ENCODE assay signal across 23 mouse cellular contexts in the genomic region with DNA sequence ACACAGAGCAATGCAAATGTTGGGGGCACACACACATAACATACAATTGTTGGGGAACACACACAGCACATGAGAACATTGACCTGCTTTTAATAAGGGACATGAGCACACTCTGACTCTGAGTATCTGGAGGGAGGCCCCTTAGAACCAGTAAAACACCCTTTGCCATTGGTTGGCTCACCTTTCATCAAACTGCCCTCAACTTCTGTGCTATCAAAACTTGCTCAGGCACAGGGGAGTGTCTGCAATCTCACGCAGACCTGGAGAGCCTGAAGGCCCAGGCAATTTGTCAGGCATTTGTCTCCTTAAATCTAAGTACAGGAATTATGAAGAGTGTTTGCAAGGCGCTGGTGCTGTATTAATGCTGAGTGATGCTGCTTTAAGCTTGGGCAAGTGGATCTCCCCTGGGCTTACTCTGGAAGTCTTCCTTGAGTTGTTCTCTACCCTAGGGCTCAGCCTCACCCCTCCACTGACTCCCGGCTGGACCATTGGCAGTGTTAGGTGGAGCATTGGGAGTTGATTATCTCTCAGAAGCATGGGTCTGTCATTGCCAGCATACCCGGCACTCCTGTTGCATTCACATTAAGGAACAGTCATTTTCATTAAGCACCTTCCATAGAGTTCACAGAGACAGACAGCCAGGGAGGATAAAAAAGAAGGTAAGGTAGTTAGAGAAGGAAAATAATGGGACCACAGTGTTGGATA.
"Had no signal": no experiment of that assay in that cellular context is flagged by ENCODE, and none has a peak within 500 bp of the region (broad histone marks: within the 10 kb centered on the region; RNA-seq: fewer than 3 reads in every experiment).

No protein-coding gene starts in this region.

- H3K36me3 ChIP-seq: heart, embryonic 13.5 days; heart, embryonic 15.5 days; intestine, embryonic 15.5 days; limb, embryonic 10.5 days; limb, embryonic 12.5 days had no signal

- H3K27ac ChIP-seq: heart, adult 2 months; heart, embryonic 13.5 days; heart, embryonic 15.5 days; hindbrain, embryonic 14.5 days; intestine, embryonic 15.5 days; layer of hippocampus, adult 2 months; left cerebral cortex, adult 2 months; limb, embryonic 10.5 days; limb, embryonic 12.5 days had no signal

- H3K9ac ChIP-seq: heart, embryonic 13.5 days; heart, embryonic 15.5 days; hindbrain, embryonic 14.5 days; intestine, embryonic 15.5 days; limb, embryonic 12.5 days had no signal

- H3K4me1 ChIP-seq: heart, embryonic 13.5 days; heart, embryonic 15.5 days; intestine, embryonic 15.5 days; limb, embryonic 12.5 days had no signal

- DNase-seq: gastrocnemius, postnatal 14 days; gastrocnemius, postnatal 36 days; heart, adult 11 months; heart, adult 2 months; heart, postnatal 14 days; heart, postnatal 36 days; kidney, adult 18-20 months; kidney, adult 8-10 months; kidney, postnatal 10 days; kidney, postnatal 25 days; kidney, postnatal 4 days had no signal

- H3K4me3 ChIP-seq: heart, adult 2 months; heart, embryonic 13.5 days; heart, embryonic 15.5 days; intestine, embryonic 15.5 days; layer of hippocampus, adult 2 months; left cerebral cortex, adult 2 months; limb, embryonic 10.5 days; limb, embryonic 12.5 days had no signal

- ATAC-seq: hindbrain, embryonic 16.5 days; inflammation-experienced regulatory T-cells, adult 6 months; intestine, embryonic 15.5 days; intestine, postnatal 0 days had no signal

- H3K4me2 ChIP-seq: heart, embryonic 11.5 days; heart, embryonic 13.5 days; heart, embryonic 15.5 days; hindbrain, embryonic 14.5 days; intestine, embryonic 15.5 days; limb, embryonic 12.5 days had no signal

- H3K9me3 ChIP-seq: heart, embryonic 13.5 days; heart, embryonic 15.5 days; intestine, embryonic 15.5 days; limb, embryonic 10.5 days; limb, embryonic 12.5 days had no signal

- H3K27me3 ChIP-seq: heart, embryonic 15.5 days; intestine, embryonic 15.5 days; limb, embryonic 12.5 days had no signal
